Mouse (Mus musculus): Measurements from ENCODE around the gene Stk32c.

The Stk32c gene

DNA sequence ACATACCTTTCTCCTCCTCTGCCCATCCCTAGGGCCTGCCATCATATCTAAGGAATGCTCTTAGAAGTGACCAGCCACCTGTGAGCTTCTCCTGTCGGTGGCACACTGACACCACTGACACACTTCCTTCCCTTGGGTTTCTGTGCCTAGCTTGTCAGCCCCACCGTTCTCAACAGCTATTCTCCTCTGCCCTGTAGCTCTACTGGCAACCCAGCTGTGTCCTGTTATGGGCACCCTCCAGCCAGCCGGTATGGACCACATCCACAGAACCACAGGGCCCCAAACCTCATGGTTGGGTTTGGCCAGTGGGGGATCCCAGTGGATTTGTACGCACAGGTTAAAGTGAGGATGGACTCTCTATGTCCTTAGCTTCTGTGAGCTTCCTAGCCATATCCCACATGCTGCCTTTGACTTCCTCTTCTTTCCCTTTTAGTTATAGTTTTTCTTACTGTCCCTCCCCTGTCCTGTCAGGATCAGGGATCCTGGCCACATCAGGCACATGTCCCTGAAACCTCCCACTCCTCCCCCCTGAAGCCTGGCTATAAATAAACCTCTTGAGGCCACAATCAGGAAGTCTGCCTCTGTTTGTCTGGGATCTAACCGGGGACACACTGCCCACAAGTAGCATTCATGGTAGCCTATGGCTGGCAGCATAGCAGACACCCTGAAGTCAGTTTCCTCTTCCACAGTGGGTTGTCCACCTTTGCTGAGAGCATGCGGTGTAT lies 15.5 kb upstream of the Stk32c start:
- DNase-seq = peak; percentile 96

DNA sequence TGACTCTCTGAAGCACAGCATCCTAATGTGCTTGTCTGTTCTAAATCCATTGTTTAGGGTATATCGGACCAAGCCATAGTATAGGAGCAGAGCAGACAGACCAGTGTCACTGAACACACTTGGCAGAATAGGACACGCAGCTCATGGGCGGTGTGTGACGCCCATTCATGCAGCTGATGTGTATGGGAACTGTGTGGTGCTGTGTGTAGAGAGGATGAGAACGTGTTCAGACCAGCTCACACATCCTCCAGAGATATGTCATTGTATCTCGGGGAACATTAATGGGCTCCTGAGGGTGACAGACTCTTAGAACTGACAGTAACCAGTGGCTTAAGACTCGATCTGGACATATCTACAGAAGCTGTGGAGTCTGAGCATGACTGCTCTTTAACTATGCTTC lies 13.3 kb upstream of the Stk32c start:
- peak; percentile 83 for DNase-seq

DNA sequence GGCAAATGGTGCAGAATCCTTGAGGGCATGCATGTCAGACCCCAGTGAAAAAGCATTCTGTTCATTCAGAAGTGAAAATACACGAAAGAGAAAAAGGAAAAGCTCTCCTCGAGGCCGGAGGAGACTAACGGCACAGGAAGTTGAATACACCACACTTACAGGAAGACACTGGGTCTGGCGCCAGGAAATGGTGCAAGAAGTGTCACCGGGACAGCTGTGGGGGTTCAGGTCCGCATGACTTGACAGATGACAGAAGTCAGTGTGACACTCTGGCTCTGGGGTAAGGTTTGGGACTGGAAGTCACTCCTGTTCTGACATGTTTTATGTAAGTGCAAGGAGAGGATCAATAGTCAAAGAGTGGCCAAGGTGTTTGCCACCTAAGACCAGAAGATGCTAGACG lies 11.6 kb upstream of the Stk32c start:
- DNase-seq = peak; percentile 95

DNA sequence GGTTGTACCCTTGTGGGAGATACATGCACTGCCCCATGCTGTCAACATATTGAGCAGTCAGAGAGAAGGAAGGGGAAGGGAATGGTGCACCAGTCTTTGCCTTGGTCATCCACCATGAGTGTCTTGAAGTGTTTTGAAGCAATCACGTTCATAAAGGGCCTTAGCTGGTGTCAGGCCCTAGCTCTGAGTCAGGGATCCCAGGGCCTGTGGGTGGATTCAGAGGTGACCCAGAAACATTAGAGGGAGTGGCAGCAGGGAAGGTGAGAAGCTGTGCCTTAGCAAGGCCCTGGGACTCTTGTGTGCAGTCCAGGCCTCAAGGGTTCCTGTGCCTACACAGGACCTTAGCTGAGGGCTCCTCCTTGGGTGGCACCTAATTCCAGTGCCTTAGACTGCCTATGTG lies 11.0 kb upstream of the Stk32c start:
- DNase-seq = peak; percentile 85

DNA sequence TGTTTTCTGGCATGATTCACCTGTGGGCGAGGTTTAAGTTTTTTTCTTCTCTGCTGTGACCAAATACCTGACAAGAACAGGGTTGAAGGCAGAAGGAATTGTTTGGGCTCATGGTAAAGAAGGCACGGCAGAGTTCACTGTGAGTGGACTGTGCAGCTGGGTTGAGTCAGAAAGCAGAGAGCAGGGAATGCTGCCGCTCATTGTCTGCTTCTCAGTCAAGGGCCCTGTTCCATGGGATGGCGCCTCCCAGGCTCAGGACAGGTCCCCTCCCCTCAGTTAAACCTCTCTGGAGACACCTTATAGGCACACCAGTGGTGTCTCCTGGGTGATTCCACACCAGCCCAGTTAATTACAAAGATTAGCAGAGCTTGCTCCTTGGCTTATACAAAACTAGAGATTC lies 9.2 kb upstream of the Stk32c start:
- peak; percentile 55 for DNase-seq

DNA sequence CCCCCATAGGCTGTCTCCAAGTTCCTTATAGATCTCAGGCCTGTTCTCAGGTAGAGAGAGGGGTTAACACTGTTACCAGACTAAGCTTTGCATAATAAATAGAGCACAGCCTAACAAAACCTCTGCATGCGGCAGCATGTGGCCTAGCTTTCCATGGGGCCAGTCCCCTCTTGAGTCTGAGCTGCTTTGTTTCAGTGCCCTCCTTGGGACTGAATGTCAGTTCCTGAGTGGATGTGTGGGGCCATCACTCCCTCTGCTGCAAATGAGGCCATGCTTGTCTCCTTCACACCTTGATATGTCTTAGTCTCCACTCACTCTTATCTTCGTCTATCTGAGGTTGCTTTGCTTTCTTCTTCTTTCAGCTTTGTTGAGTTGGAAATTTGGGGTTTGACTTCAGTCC lies 8.7 kb upstream of the Stk32c start:
- peak; percentile 59 for DNase-seq

DNA sequence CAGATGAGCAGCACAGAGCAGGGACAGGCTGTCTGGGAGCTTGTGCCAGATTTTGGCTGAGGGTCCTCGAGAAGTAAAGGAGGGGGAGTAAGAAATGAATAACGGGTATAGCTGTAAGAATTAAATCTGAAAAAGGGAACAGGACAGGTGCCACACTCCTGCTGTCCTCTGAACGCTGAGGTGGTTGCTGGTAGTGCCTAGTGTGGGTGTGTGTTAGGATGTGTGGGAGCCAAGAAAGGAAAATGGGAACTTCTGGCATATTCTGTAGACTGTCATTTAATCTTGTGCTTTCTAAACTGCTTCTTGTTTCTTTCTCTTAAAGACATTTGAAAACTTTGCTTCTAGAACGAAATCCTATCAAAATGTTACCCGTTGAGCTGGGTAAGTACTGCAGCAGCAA lies 8.0 kb upstream of the Stk32c start:
- no peak for DNase-seq

DNA sequence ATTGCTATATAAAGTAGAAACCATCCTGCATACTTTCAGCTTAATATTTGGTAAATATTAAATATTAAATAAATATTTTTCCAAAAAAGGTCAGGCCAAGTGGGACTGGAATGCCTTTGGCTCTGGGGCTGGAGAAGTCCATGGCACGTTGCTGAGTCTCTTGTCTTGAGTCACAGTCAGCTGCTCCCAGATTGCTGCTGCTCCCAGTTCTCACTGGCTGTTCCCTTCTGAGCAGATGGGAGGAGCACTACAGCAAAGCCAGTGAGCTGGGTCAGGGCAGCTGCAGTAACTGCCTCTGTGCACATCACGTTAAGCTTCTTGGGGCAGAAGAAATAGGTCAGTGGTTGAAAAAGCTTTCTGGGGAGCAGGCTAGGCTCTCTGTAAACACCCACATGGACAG lies 7.2 kb upstream of the Stk32c start:
- peak; percentile 97 for DNase-seq

DNA sequence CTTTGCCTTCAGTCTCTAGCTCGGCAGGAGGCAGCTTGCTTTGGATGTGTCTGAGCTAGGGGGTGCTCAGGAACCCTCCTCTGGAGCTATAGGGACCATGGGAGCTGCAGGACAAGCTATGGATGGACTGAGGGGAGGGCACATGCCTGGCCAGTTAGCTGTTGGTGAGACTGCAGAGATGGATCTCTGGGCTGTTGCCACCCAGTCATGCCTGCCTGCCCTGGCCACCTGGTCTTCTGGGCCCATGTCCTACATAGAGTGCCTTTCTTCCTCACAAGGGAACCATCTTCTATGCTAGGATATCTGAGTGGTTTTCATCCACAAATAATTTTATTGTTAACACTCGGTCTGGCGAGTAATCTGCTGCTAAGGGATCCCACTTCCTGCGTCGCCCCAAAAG lies 6.4 kb upstream of the Stk32c start:
- DNase-seq = peak; percentile 89

DNA sequence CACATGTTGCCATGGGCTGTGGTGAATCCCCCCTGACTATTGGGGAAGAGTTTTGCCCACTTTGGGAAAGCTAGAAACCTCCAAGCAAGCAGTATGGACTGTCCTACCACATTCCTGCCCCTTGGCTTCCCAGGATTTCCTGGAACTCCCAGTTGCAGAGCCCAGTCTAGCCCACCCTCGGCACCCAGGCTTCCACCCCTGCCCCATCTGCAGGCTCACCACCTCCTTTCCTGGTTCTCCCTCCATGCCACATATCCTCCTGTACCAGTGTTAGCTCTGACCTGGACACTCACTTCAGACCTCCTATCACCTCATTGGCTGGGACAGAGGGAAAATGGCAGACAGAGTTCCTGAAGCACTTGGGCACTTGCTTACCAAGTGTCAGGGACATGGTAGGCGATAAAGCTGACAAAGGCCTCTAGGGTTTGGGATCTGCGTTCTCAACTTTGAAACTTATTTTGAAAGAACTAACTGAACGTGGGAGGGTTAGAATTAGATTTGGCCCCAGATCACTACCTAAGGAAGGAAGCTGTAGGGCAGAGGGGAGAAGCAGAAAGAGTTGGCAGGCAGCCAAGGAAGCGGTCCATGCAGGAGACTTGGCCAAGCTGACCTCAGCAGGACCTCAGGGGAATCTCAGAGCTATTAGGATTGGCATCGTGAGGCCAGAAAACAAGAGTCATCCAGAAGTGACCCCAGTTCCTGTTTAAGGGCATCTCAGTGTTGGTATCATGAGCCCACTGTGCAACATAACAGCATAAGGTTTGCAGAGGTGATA lies 5.7 kb upstream of the Stk32c start:
- peak; percentile 95 for DNase-seq

DNA sequence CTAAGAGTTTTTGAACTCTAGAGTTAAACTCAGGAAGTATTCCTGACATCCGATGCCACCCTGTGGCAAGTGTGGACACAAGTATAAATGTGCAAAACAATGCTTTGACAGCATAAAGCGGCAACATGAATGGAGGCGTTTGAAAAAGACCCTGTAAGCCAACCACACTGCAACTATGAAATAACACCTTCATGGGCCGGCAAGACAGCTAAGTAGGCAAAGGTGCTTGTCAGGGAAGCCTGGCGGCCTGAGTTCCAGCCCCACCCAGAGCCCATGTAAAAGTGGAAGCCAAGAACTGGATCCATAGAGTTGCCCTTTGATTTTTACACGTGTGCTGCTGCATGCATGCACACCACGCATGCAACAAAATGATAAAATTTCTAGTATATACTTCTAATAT lies 3.9 kb upstream of the Stk32c start:
- DNase-seq = peak; percentile 87

DNA sequence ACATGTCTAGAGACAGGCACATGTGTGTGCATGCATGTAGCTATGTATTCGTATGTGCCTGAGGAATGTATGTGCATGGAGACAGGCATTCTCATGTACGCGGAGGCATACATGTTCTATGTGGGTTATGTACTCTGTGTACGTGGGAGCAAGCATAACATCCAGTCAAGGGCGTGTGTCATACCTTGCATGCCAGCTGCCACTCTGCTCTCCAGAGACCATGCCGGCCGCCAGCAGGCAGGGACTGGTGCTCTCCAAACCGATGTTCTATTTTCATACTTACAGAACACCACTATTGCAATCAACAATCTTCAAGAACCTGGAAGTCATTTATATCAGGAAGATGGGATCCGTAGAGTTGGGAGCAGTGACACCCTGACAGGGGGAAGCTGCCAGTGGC lies 3.4 kb upstream of the Stk32c start:
- peak; percentile 90 for DNase-seq

DNA sequence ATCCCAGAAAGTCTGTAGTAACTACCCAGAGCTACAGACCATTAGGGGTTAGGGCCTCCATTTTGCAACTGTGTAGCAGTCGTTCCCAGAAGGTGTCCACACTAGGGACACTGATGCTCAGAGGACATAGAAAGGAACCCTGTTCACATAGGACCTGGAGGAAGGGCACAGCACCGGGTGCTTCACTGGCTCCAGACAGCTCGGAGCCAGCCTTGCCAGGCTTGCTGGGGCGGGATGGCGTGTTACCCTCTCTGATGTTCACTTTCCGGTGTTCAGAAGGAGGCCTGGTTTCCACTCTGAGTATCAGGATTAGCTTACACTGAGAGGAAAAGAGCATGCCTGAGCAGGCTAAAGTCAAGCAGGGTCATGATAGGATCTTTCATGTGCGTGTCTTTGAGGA lies 2.8 kb upstream of the Stk32c start:
- peak; percentile 80 for DNase-seq

DNA sequence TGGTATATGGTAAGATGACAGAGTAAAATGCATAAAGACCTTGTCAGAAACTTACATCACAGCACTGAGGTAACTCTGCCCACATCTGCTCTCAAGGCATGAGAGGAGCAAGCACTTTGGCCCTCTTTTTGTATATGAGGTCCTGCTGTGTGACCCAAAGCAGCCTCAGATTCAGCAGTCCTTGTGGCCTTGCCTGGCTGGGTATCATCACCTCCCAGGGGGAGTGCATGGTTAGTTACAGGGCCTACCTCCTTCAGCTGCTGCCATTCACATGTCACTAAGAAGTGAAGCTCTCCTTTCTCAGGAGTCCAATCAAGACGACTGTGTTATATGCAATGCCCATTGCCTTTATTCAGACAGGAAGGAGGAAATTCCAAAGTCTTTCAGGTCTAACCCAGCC lies 2.4 kb upstream of the Stk32c start:
- DNase-seq = peak; percentile 82

DNA sequence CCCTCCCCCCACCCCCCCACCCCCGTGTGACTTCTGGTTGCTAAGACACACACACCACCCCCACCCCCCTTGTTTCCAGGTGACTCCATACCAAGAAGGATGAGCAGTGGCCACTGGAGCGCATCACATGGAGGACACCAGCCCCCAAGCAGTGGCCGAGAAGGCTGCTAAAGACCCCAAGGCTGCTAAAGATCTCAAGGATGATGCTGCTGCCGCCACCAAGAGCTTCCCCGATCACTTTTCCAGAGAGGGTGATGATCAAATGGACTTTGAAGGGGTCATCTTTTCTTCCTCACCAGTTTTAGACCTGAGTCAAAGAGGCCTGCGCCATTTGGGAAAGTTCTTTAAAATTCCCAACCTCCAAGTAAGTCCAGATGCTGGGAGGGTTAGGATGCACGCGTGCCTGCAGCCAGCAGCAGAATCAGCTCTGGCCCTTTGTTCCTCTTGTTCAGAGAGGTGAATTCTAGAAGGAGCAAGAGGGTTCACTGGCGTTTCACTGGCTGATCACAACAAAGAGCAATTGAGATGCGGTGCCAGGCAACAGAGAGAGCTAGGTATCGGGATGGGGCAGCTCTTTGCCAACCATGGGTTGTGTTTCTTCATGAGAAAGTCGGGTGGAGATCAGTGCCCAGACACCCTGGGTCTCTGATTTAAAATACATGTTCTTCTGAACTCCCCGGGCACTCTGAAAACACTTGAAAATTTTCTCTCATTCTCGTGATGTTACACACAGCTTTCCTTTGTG lies 1.7 kb upstream of the Stk32c start:
- peak; percentile 90 for DNase-seq

DNA sequence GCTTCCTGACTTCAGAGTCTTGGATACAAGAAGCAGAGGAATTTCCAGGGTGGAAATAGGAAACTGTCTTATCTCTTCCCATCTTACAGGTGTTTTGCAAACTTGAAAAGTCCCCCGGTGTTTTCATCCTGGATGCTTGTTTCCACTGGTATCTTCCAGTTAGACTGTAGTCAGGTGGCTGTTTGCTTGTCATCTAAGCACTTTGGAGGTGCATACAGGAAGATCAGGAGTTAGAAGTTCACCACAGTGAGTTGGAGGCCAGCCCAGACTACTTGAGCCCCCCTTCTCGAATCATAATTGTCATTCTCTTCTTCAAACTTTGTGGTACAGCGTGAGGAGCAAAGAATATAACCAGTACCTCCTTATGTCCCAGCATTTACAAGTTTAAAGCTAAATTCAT lies 1.1 kb upstream of the Stk32c start:
- DNase-seq = peak; percentile 88

DNA sequence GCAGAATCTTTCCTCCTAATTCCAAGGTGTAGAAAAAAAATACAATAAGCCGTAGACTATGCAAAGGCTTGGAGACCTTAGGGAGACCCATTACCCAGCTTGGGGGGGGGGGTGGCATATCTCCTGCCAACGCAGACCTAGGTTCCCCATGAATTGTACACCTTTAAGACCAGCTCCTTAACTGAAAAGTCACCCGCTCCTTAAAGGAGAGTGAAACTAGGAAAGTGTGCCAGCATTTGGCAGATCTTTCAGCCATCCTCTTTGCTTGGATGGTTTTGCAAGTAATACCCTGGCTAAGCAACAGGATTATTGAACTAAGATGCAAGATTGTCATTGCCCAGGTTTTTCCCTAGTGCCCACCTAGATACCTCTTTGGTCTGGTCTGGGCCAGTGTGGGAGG lies 644 bp upstream of the Stk32c start:
- DNase-seq = peak; percentile 87

DNA sequence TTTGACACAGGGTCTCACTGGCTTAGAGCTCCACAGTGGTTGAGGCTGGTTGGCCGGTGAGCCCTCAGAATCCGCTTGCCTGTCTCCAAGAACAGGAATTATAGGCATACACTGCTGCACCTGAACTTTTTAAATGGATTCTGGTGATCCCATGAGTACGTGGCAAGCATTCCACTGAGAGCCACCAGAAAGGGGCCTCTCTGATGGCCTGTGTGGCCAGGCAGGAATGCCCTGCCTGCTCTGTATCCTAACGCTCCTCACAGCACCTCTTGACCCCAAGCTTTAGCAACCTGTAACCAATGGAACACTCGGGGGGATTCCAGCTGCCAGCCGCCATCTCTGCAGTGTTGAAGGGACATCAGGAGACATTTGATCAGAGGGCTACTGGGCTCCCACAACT lies 1.3 kb downstream of the Stk32c start:
- peak; percentile 91 for DNase-seq

DNA sequence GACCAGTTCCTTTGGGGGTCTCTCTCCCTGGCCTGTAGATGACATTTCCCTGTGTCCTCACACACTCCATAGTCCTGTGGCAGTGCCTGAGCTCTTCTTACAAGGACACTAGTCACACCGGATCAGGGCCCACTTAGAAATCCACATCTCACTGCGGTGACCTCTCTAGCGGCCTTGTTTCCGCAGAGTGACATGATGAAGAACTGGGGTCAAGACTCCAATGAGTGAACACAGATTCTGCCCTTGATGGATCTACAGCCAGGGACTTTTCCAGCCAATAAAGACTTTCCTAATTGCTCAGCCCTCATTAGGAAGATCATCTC lies 4.4 kb downstream of the Stk32c start:
- no peak for DNase-seq

DNA sequence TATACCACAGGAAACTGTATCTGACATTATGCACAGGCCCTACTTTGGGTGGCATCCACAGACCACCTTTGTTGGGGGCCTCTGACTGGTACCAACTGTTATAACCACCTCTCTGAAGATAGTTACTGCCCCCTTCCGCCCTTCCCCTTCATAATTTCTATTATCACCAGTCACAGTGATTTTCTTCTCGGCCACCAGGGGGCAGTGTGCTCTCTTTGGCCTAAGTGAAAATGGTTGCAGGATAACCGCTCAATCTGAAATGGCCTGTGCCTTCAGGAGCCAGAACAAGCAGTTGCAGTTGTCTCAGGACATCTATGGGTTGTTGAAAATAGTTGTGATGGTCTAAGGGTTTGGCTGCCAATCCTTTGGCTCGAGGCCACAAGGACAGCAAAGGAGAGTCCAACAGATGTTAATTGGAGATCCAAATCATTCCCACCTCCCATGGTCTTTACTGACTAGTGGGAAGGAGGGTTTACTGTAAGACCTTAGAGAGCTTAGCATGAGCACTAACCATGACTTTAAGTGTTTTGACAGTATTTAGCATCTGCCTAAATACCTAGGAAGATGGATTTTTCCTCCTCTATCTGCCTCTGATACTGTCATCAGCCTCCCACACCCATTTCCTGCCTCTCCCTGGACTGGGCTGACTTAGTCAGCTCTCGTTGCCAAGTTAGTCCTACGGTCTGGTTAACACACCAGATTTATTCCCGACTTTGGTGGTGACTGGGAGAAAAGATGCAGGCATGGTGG lies 4.9 kb downstream of the Stk32c start:
- peak; percentile 93 for DNase-seq

DNA sequence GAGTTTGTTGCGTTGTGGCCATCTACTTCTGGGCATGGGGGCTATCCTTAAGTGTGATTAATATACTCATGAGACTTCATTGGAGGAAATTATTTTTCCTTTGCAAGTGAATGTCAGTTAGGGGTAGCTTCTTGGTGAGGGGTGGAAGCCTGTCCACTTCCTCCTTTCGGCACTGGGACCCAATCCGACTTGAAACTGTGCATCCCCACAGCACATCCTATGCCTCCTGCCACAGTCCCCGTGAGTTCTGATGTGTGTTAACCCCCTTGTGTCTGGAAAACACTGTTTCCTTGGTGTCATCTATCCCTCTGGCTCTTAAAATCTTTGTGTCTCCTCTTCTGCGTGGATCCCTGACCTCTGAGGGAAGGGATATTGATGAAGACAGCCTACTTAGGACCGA lies 11.9 kb downstream of the Stk32c start:
- DNase-seq = peak; percentile 52

DNA sequence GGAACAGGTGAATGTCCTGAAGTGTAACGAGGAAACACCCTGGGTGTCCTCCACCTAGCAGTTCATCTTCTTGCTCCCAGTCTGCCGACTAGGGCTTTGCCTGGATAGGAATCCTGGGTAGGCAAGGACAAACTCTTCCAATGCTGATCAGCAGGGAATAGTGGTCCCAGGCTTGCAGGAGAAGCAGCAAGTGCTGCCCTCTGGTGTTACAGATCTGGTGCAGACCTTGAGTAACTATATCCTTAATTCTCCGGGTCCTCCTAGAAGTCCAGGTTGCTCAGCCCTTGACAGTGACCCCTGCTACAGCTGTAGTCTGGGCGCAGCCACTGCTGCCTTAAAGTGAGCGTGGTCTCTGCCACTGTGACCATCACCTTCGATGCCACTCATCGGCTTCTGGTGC lies 13.0 kb downstream of the Stk32c start:
- DNase-seq = peak; percentile 86

DNA sequence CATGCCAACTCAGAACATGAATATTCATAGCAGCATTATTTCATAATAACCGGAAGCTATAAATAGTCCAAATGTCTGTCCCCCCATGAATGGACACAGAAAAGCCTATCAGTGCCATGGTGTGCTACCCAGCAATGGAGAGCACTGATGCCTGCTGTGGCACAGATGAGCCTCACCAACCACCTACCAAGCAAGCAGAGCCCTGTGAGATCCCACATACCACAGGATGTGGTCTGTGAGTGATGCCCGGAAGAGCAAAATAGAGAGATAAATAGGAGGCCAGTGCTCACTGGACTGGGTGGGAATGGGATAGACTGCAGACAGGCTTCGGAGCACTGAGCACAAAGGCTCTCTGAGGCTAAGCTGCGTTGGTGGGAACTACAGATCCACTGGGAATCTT lies 16.1 kb downstream of the Stk32c start:
- peak; percentile 35 for DNase-seq
